Mouse (Mus musculus) adrenal gland, adult 2 months (tissue): ENCODE results near the gene Pla2g10. TPM values are rescaled to one million over a fixed set of nuclear protein-coding genes. Genes with fewer than 3 reads are reported as not detected.
"Not testable (repeated sequence)": the region's sequence is repeated elsewhere in the genome, so short reads cannot be mapped to it uniquely, and the experiment has no call there.

ENCODE experiments used
- DNase-seq: peaks from one replicate; pipeline ENCODE4 v3.0.0; 2021
- long read RNA-seq: library from polyadenylated mRNA; stranded (forward); transcript quantifications from one replicate; pipeline ENCODE4 v2.0.0, GENCODE M21; 2021
- polyA plus RNA-seq: library from polyadenylated mRNA; depleted of rRNA; stranded (reverse); fragments of >200 nt; gene quantifications from 2 replicates; pipeline ENCODE4 v1.2.3, GENCODE M21; 2012; rRNA removed
- total RNA-seq, 2 experiments: library from RNA; stranded (reverse); gene quantifications; 2 replicates each; pipeline ENCODE4 v1.2.3; 2021

Pla2g10 gene
- not detected for total RNA-seq
- 0.11 TPM in 1 of 2 replicates, not detected in the other for polyA plus RNA-seq
- long read RNA-seq, partial matches to known transcripts: 0 of 3 reads
- long read RNA-seq, other reads (novel, unspliced or antisense): 3 of 3 reads

- no peak for DNase-seq
Observed at GRCm38 (mm10) chr16:13730285-13731255, at the start of gene Pla2g10. Gene Pla2g10 (minus strand): TSS chr16:13730983.

GRCm38 (mm10) chr16:13774651-13775050 lies 43.9 kb upstream of the Pla2g10 start:
- DNase-seq: not testable (repeated sequence)

- peak; percentile 85 for DNase-seq
Observed at GRCm38 (mm10) chr16:13774011-13774410, 43.2 kb upstream of the Pla2g10 start.

GRCm38 (mm10) chr16:13772051-13772450 lies 41.3 kb upstream of the Pla2g10 start:
- DNase-seq: not testable (repeated sequence)

- not testable (repeated sequence) for DNase-seq
Observed at GRCm38 (mm10) chr16:13771603-13772002, 40.8 kb upstream of the Pla2g10 start.

- no peak for DNase-seq
Observed at GRCm38 (mm10) chr16:13766367-13766766, 35.6 kb upstream of the Pla2g10 start.

- no peak for DNase-seq
Observed at GRCm38 (mm10) chr16:13764519-13764918, 33.7 kb upstream of the Pla2g10 start.

- not testable (repeated sequence) for DNase-seq
Observed at GRCm38 (mm10) chr16:13762807-13763206, 32.0 kb upstream of the Pla2g10 start.

GRCm38 (mm10) chr16:13757823-13758222 lies 27.0 kb upstream of the Pla2g10 start:
- DNase-seq: no peak

GRCm38 (mm10) chr16:13754400-13755190 lies 23.8 kb upstream of the Pla2g10 start:
- DNase-seq: peak; percentile 97

GRCm38 (mm10) chr16:13753986-13754385 lies 23.2 kb upstream of the Pla2g10 start:
- DNase-seq: no peak

- no peak for DNase-seq
Observed at GRCm38 (mm10) chr16:13750626-13751025, 19.8 kb upstream of the Pla2g10 start.

- no peak for DNase-seq
Observed at GRCm38 (mm10) chr16:13749981-13750380, 19.2 kb upstream of the Pla2g10 start.

GRCm38 (mm10) chr16:13749306-13749705 lies 18.5 kb upstream of the Pla2g10 start:
- DNase-seq: no peak

GRCm38 (mm10) chr16:13748813-13749212 lies 18.0 kb upstream of the Pla2g10 start:
- DNase-seq: not testable (repeated sequence)

- DNase-seq: no peak
Observed at GRCm38 (mm10) chr16:13748124-13748523, 17.3 kb upstream of the Pla2g10 start.

GRCm38 (mm10) chr16:13747708-13748107 lies 16.9 kb upstream of the Pla2g10 start:
- no peak for DNase-seq

GRCm38 (mm10) chr16:13740844-13741243 lies 10.1 kb upstream of the Pla2g10 start:
- no peak for DNase-seq

- not testable (repeated sequence) for DNase-seq
Observed at GRCm38 (mm10) chr16:13739044-13739443, 8.3 kb upstream of the Pla2g10 start.

GRCm38 (mm10) chr16:13735977-13736376 lies 5.2 kb upstream of the Pla2g10 start:
- DNase-seq: no peak

GRCm38 (mm10) chr16:13733518-13734137 lies 2.8 kb upstream of the Pla2g10 start:
- peak; percentile 83 for DNase-seq

- DNase-seq: no peak
Observed at GRCm38 (mm10) chr16:13732786-13733185, 2.0 kb upstream of the Pla2g10 start.
